In the genomic region with DNA sequence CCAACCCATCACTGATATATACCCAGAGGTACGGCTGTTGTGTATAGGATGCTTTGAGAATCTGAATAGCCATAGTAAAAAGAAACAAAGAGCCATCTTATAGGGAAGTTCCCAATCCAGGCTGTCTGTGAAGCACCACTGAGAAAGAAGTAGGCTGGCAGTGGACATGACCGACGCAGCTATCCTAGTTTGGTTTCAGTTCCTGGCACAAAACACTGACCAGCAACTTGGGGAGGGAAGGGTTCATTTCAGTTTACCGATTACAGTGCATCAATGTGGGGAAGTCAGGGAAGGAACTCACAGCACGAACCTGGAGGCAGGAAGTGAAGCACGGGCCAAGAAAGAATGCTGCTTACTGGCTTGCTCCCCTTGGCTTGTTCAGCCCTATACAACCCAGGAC, we compare ENCODE assay signal across 13 mouse cellular contexts.
"Had no signal": no experiment of that assay in that cellular context is flagged by ENCODE, and none has a peak within 500 bp of the region (broad histone marks: within the 10 kb centered on the region; RNA-seq: fewer than 3 reads in every experiment).

No protein-coding gene starts in this region.

- H3K9me3 ChIP-seq: limb, embryonic 12.5 days; liver, embryonic 12.5 days; lung, embryonic 15.5 days; midbrain, embryonic 12.5 days; neural tube, embryonic 12.5 days had no signal

- H3K4me3 ChIP-seq: limb, embryonic 12.5 days; liver, embryonic 12.5 days; lung, embryonic 15.5 days; midbrain, embryonic 12.5 days; myocyte; neural tube, embryonic 12.5 days had no signal

- H3K9ac ChIP-seq: limb, embryonic 12.5 days; liver, embryonic 12.5 days; lung, embryonic 15.5 days; midbrain, embryonic 12.5 days; neural tube, embryonic 12.5 days had no signal

- H3K27ac ChIP-seq: limb, embryonic 12.5 days; liver, embryonic 12.5 days; lung, embryonic 15.5 days; midbrain, embryonic 12.5 days; neural tube, embryonic 12.5 days had no signal

- DNase-seq: kidney, adult 8-10 months; kidney, postnatal 25 days; lung, postnatal 14 days; thymus, adult 2 months; thymus, postnatal 25 days had no signal

- ATAC-seq: intestine, postnatal 0 days; liver, embryonic 12.5 days; midbrain, embryonic 16.5 days had no signal

- H3K36me3 ChIP-seq: limb, embryonic 12.5 days; liver, embryonic 12.5 days; lung, embryonic 15.5 days; midbrain, embryonic 12.5 days; neural tube, embryonic 12.5 days had no signal

- H3K4me2 ChIP-seq: limb, embryonic 12.5 days; liver, embryonic 12.5 days; lung, embryonic 15.5 days; midbrain, embryonic 12.5 days; neural tube, embryonic 12.5 days had no signal

- H3K4me1 ChIP-seq: limb, embryonic 12.5 days; midbrain, embryonic 12.5 days; neural tube, embryonic 12.5 days had no signal

- H3K27me3 ChIP-seq: limb, embryonic 12.5 days; lung, embryonic 15.5 days; neural tube, embryonic 12.5 days had no signal
